In the genomic region with DNA sequence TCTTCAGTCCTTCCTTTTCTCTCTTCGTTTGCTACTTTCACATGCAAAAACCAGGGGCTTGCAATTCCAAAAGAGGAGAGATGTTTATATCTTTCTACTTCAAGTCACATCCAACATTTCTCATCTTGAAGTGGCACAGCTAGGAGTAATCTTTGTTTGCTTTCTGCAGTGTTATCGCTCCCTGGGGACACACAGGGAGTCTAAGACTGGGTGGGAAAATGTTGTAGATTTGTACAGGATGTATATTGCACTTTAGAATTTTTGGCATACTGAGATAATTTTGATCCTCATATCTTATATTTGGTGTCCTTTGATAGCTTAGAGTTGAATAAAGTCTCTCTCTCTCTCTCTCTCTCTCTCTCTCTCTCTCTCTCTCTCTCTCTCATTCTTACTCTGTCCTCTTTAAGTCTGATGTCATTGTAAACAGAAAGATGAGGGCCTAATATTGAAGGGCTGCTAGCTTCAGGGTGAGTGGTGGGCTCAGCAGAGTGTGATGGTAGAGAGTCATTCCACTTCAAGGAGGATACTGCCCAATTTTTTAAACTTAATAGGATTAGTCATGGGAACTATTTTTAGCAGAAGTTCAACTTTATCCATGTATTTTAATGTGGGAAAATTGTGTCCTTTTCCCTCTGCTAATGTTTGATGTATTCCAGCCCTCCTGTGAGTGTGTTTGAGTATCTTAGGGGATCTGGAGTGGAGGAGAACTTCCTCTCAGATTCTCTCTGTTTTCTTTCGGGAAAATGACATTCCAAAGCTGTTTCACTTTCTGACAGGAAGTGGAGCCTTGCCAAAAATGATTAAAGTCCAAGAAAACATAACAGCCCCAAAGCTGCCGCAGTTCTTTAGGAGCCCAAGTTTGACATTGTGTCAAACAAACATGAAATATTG, we compare ENCODE assay signal across 11 mouse cellular contexts.
DNase-seq lines count a peak whose midpoint lies in the region; ATAC-seq and TF ChIP-seq lines count a peak whose summit lies in the region.
"Had no signal": no experiment of that assay in that cellular context is flagged by ENCODE, and none has a peak within 500 bp of the region (broad histone marks: within the 10 kb centered on the region; RNA-seq: fewer than 3 reads in every experiment).

No protein-coding gene starts in this region.

- H3K27ac ChIP-seq in hindbrain, postnatal 0 days: no peak overlapping the region
- no peak overlapping the region for H3K27ac ChIP-seq in hindbrain, embryonic 11.5 days (ENCODE audit: low read depth, low read length)
- peak overlapping the region; percentile 65 for H3K27ac ChIP-seq in heart, embryonic 13.5 days (replicated peaks)
- H3K27ac ChIP-seq in lung, embryonic 16.5 days (ENCODE audit: low read length): peak overlapping the region; percentile 80
- H3K27ac ChIP-seq in neural tube, embryonic 15.5 days (replicated peaks): no peak overlapping the region
- H3K27ac ChIP-seq: limb, embryonic 13.5 days had no signal

- no peak overlapping the region for H3K4me3 ChIP-seq in hindbrain, postnatal 0 days (ENCODE audit: low read length)
- no peak overlapping the region for H3K4me3 ChIP-seq in hindbrain, embryonic 11.5 days (ENCODE audit: low read depth, low read length)
- no peak overlapping the region for H3K4me3 ChIP-seq in heart, embryonic 13.5 days
- no peak overlapping the region for H3K4me3 ChIP-seq in lung, embryonic 16.5 days (ENCODE audit: low read length)
- H3K4me3 ChIP-seq in neural tube, embryonic 15.5 days (replicated peaks): no peak overlapping the region
- H3K4me3 ChIP-seq: limb, embryonic 13.5 days had no signal

- peak; percentile 22 for DNase-seq in hindbrain, postnatal 0 days (ENCODE audit: low spot score)
- DNase-seq in hindbrain, embryonic 11.5 days (ENCODE audit: low spot score): no peak
- DNase-seq in adipocyte (ENCODE audit: low spot score): peak; percentile 88
- DNase-seq in layer of hippocampus, adult 9-10 months (ENCODE audit: low spot score): no peak
- DNase-seq: gastrocnemius, postnatal 10 days had no signal

- 54% methylated on average over 4 of the region's 4 CpGs for WGBS in hindbrain, postnatal 0 days
- 68% methylated on average over 4 of the region's 4 CpGs for WGBS in hindbrain, embryonic 11.5 days
- 34% methylated on average over 4 of the region's 4 CpGs for WGBS in heart, embryonic 13.5 days
- 8% methylated on average over 4 of the region's 4 CpGs for WGBS in lung, embryonic 16.5 days
- whole genome bisulfite sequencing in neural tube, embryonic 15.5 days: 74% methylated on average over 4 of the region's 4 CpGs

- no peaks in the 10 kb centered on the region for H3K4me1 ChIP-seq in hindbrain, postnatal 0 days (ENCODE audit: insufficient read depth, low read length)
- no peaks in the 10 kb centered on the region for H3K4me1 ChIP-seq in hindbrain, embryonic 11.5 days (replicated peaks; ENCODE audit: control insufficient read depth, insufficient read depth, low read length)
- H3K4me1 ChIP-seq in heart, embryonic 13.5 days: peaks cover 14% of the 10 kb centered on the region
- 0 out of 2 replicates have a peak, but pooled peaks cover 10% of the 10 kb centered on the region for H3K4me1 ChIP-seq in lung, embryonic 16.5 days (replicated peaks; ENCODE audit: control insufficient read depth, insufficient read depth, low read length)
- no peaks in the 10 kb centered on the region for H3K4me1 ChIP-seq in neural tube, embryonic 15.5 days
- H3K4me1 ChIP-seq: limb, embryonic 13.5 days had no signal

- H3K4me2 ChIP-seq in hindbrain, postnatal 0 days (ENCODE audit: low read depth, low read length): no peak overlapping the region
- no peak overlapping the region for H3K4me2 ChIP-seq in hindbrain, embryonic 11.5 days (replicated peaks; ENCODE audit: low read depth, low read length)
- H3K4me2 ChIP-seq in heart, embryonic 13.5 days: 0 out of 2 replicates have a peak overlapping the region, but pooled peaks have one; percentile 9
- peak overlapping the region; percentile 29; the same call in 1 of the 2 replicates for H3K4me2 ChIP-seq in lung, embryonic 16.5 days (ENCODE audit: low read depth, low read length)
- H3K4me2 ChIP-seq in neural tube, embryonic 15.5 days: no peak overlapping the region
- H3K4me2 ChIP-seq: limb, embryonic 13.5 days had no signal

- H3K27me3 ChIP-seq in hindbrain, postnatal 0 days (ENCODE audit: insufficient read depth, low read length): no peaks in the 10 kb centered on the region
- H3K27me3 ChIP-seq in hindbrain, embryonic 11.5 days (ENCODE audit: control insufficient read depth, insufficient read depth, low read length): no peaks in the 10 kb centered on the region
- H3K27me3 ChIP-seq in heart, embryonic 13.5 days (replicated peaks): no peaks in the 10 kb centered on the region
- H3K27me3 ChIP-seq in lung, embryonic 16.5 days (ENCODE audit: control insufficient read depth, insufficient read depth, low read depth, low read length): no peaks in the 10 kb centered on the region
- no peaks in the 10 kb centered on the region for H3K27me3 ChIP-seq in neural tube, embryonic 15.5 days (replicated peaks)
- H3K27me3 ChIP-seq: limb, embryonic 13.5 days had no signal

- ATAC-seq in hindbrain, postnatal 0 days: no peak
- no peak for ATAC-seq in hindbrain, embryonic 11.5 days (ENCODE audit: low FRiP score)
- ATAC-seq in heart, embryonic 13.5 days (ENCODE audit: extremely low read depth, insufficient number of reproducible peaks, low FRiP score, low TSS enrichment): no peak
- ATAC-seq in lung, embryonic 16.5 days (ENCODE audit: low read depth): peak; percentile 88
- ATAC-seq in frontal cortex, adult (ENCODE audit: low TSS enrichment): no peak
- ATAC-seq in neural tube, embryonic 15.5 days (ENCODE audit: low FRiP score): no peak

- TF ChIP-seq CTCF in hindbrain, postnatal 0 days (IDR thresholded peaks at IDR 0.05; ENCODE audit: low read depth): no peak

- no peaks in the 10 kb centered on the region for H3K9me3 ChIP-seq in hindbrain, postnatal 0 days (ENCODE audit: low read length)
- H3K9me3 ChIP-seq in hindbrain, embryonic 11.5 days (ENCODE audit: control insufficient read depth, low read length): no peaks in the 10 kb centered on the region
- no peaks in the 10 kb centered on the region for H3K9me3 ChIP-seq in heart, embryonic 13.5 days
- no peaks in the 10 kb centered on the region for H3K9me3 ChIP-seq in lung, embryonic 16.5 days (ENCODE audit: control insufficient read depth, low read length)
- H3K9me3 ChIP-seq in neural tube, embryonic 15.5 days (replicated peaks): no peaks in the 10 kb centered on the region
- H3K9me3 ChIP-seq: G1E; limb, embryonic 13.5 days had no signal

- H3K36me3 ChIP-seq in hindbrain, postnatal 0 days (ENCODE audit: insufficient read depth, low read length): no peaks in the 10 kb centered on the region
- no peaks in the 10 kb centered on the region for H3K36me3 ChIP-seq in hindbrain, embryonic 11.5 days (ENCODE audit: control insufficient read depth, insufficient read depth, low read length)
- H3K36me3 ChIP-seq in heart, embryonic 13.5 days: no peaks in the 10 kb centered on the region
- no peaks in the 10 kb centered on the region for H3K36me3 ChIP-seq in lung, embryonic 16.5 days (ENCODE audit: control insufficient read depth, insufficient read depth, low read length)
- H3K36me3 ChIP-seq in neural tube, embryonic 15.5 days: no peaks in the 10 kb centered on the region
- H3K36me3 ChIP-seq: G1E; limb, embryonic 13.5 days had no signal

- no peak overlapping the region for H3K9ac ChIP-seq in hindbrain, postnatal 0 days (replicated peaks; ENCODE audit: low read length)
- H3K9ac ChIP-seq in hindbrain, embryonic 11.5 days (ENCODE audit: low read depth, low read length): no peak overlapping the region
- no peak overlapping the region for H3K9ac ChIP-seq in heart, embryonic 13.5 days
- H3K9ac ChIP-seq in lung, embryonic 16.5 days (ENCODE audit: low read length): no peak overlapping the region
- no peak overlapping the region for H3K9ac ChIP-seq in neural tube, embryonic 15.5 days (replicated peaks)
- H3K9ac ChIP-seq: limb, embryonic 13.5 days had no signal

Comparison
In these comparisons a context has a peak if more than half of its experiments do, and no peak if none do; other contexts are left out.
1. DNase-seq: peak in hindbrain, postnatal 0 days (single experiment) and adipocyte (single experiment); none in hindbrain, embryonic 11.5 days (single experiment) and layer of hippocampus, adult 9-10 months (single experiment).
2. H3K27ac ChIP-seq: peak in heart, embryonic 13.5 days (single experiment) and lung, embryonic 16.5 days (single experiment); none in hindbrain, postnatal 0 days (single experiment), hindbrain, embryonic 11.5 days (single experiment) and neural tube, embryonic 15.5 days (single experiment).
3. H3K4me2 ChIP-seq: peak in heart, embryonic 13.5 days (single experiment) and lung, embryonic 16.5 days (single experiment); none in hindbrain, postnatal 0 days (single experiment), hindbrain, embryonic 11.5 days (single experiment) and neural tube, embryonic 15.5 days (single experiment).